Mouse (Mus musculus): ENCODE data around the gene Sppl3. TPM values are rescaled to one million over a fixed set of nuclear protein-coding genes. Genes with fewer than 3 reads are reported as not detected.

Gene Sppl3
- polyA plus RNA-seq, 1 experiment from 2014 or later, result 46.7 TPM

DNA sequence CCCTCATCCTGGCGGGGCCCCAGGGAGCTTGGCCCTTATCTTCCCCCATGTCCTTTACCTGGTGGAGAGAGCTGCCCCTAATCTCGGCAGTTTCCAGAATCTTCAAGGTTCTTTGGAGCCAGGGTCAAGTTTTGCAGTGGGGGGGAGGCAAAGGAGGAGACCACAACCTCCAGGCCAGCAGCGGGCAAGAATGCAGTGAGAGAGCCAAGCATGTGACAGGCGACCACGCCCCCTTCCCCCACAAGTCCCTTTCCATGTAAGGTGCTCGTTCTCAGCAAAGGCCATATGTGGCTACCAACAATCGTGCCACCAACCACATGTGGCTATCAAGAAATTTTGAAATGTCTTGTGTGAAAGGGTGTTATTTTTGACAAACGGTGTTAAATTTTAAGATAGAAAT lies 37.8 kb upstream of the Sppl3 start:
- Histone ChIP-seq H3K36me3 (no peaks in the 10 kb centered on the region), H3K27me3 (replicated peaks) (peaks cover 13% of the 10 kb centered on the region; the same call in 1 of the 2 replicates), H3K9me3 (no peaks in the 10 kb centered on the region), H3K27ac (no peak overlapping the region), H3K4me1 (peaks cover 9% of the 10 kb centered on the region), H3K9ac (no peak overlapping the region), H3K4me3 (no peak overlapping the region), H3K4me2 (replicated peaks) (no peak overlapping the region)
- ATAC-seq (ENCODE audit: low FRiP score, low read depth), result no peak
- 83% methylated on average over 8 of the region's 8 CpGs for WGBS

DNA sequence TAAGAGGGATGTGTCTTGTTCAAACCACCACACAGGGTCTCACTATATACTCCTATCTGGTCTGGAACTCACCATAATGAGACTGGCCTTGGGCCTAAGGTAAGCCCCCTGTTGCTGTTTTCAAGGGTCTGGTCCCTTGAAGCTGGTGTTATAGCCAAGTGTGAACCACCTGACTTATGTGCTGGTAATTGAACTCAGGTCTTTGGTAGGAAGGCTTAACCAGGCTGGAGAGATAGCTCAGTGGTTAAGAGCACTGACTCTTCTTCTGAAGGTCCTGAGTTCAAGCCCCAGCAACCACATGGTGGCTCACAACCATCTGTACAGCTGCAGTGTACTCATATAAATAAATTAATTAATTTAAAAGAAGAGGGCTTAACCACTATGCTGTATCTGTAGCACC lies 34.0 kb upstream of the Sppl3 start:
- Histone ChIP-seq H3K9ac (no peak overlapping the region), H3K27ac (no peak overlapping the region), H3K4me3 (no peak overlapping the region), H3K9me3 (no peaks in the 10 kb centered on the region), H3K27me3 (replicated peaks) (0 out of 2 replicates have a peak, but pooled peaks cover 5% of the 10 kb centered on the region), H3K36me3 (no peaks in the 10 kb centered on the region), H3K4me1 (peaks cover 10% of the 10 kb centered on the region), H3K4me2 (replicated peaks) (no peak overlapping the region)
- no peak for ATAC-seq (ENCODE audit: low FRiP score, low read depth)

DNA sequence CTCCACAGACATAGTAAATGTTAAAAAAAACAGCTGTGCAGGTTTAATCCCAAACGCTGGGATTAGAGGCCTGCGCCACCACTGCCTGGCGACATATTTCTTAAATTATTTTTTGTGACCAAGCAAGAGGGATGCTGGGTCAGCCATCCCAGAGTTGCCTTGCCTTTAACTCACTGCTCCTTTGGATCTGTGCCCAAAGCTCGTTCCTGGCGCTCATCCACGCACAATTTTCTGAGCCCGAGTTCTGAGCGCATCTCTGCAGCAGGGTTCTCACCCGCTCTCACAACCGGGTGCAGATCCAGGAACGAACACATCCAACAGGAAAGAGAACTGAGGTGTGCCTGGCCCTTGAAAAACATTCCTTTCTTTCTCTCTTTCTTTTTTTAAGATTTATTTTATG lies 32.5 kb upstream of the Sppl3 start:
- no peak for ATAC-seq (ENCODE audit: low FRiP score, low read depth)
- H3K9ac ChIP-seq, result no peak overlapping the region
- 78% methylated on average over 11 of the region's 11 CpGs for WGBS

DNA sequence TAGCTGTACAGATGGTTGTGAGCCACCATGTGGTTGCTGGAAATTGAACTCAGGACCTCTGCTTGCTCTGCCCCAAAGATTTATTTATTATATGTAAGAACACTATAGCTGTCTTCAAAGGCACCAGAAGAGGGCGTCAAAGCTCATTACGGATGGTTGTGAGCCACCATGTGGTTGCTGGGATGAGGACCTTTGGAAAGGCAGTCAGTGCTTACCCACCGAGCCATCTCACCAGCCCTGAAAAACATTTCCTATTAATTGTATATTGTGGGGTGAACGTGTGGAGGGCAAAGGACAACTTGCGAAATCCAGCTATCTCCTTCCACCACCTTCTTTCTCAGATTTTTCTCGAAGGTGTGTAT lies 32.1 kb upstream of the Sppl3 start:
- ATAC-seq (ENCODE audit: low FRiP score, low read depth), result no peak
- Histone ChIP-seq H3K36me3 (no peaks in the 10 kb centered on the region), H3K27me3 (replicated peaks) (0 out of 2 replicates have a peak, but pooled peaks cover 5% of the 10 kb centered on the region), H3K9me3 (no peaks in the 10 kb centered on the region), H3K27ac (no peak overlapping the region), H3K4me2 (replicated peaks) (peak overlapping the region; percentile 65), H3K4me1 (peaks cover 10% of the 10 kb centered on the region), H3K4me3 (peak overlapping the region; percentile 31; the same call in 1 of the 2 replicates), H3K9ac (peak overlapping the region; percentile 26; the same call in 1 of the 2 replicates)
- 3% methylated on average over 6 of the region's 6 CpGs for WGBS

More for the DNA sequence above, 32.5 kb upstream of the Sppl3 start:
- Histone ChIP-seq H3K4me2 (replicated peaks) (no peak overlapping the region), H3K4me3 (no peak overlapping the region), H3K27me3 (replicated peaks) (0 out of 2 replicates have a peak, but pooled peaks cover 5% of the 10 kb centered on the region), H3K27ac (no peak overlapping the region), H3K36me3 (no peaks in the 10 kb centered on the region), H3K9me3 (no peaks in the 10 kb centered on the region), H3K4me1 (peaks cover 10% of the 10 kb centered on the region)

DNA sequence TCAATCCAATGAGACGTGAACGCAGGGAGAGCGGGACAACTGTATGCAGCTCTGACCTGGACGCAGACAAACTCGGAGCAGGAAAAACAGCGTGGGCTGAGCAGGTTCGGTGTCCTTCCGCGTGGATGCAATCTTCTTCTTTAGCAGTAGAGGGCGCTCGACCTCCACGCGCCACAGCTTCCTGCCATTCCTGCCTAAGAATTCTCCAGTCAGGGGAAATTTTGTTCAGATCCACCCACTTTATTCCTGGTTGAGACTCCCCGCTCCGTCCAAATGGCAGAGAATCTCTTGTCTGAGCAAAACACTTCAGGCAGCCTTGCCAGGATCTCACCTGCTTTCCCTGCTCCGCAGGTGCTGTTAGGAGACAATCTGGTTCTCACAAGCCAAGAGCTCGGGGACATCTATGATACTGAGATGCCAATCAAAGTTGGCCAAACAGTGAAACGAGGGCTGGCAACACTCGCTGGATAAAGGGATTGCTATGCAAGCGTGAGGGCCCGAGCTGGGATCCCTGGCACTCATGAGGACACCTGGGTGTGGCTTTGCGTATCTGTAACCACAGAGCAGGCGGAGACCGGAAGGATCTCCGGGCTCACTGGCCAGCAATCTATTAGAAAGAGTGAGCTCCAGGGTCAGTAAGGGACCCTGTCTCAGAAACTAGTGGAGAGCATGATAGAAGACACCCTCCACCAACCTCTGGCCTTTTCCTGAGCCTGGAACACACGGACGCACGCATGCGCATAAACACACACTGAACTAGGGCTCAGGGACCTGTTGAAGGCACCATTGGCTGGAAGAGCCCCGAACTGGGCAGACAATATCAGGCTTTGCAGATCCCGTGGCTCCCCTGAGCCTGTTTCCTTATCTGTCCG lies 31.5 kb upstream of the Sppl3 start:
- Histone ChIP-seq H3K4me2 (replicated peaks) (peak overlapping the region; percentile 65), H3K27ac (no peak overlapping the region), H3K9me3 (no peaks in the 10 kb centered on the region), H3K36me3 (no peaks in the 10 kb centered on the region), H3K4me3 (peak overlapping the region; percentile 31), H3K9ac (peak overlapping the region; percentile 26; the same call in 1 of the 2 replicates), H3K4me1 (peaks cover 10% of the 10 kb centered on the region), H3K27me3 (replicated peaks) (0 out of 2 replicates have a peak, but pooled peaks cover 5% of the 10 kb centered on the region)
- 11% methylated on average over 32 of the region's 32 CpGs for WGBS
- no peak for ATAC-seq (ENCODE audit: low FRiP score, low read depth)

DNA sequence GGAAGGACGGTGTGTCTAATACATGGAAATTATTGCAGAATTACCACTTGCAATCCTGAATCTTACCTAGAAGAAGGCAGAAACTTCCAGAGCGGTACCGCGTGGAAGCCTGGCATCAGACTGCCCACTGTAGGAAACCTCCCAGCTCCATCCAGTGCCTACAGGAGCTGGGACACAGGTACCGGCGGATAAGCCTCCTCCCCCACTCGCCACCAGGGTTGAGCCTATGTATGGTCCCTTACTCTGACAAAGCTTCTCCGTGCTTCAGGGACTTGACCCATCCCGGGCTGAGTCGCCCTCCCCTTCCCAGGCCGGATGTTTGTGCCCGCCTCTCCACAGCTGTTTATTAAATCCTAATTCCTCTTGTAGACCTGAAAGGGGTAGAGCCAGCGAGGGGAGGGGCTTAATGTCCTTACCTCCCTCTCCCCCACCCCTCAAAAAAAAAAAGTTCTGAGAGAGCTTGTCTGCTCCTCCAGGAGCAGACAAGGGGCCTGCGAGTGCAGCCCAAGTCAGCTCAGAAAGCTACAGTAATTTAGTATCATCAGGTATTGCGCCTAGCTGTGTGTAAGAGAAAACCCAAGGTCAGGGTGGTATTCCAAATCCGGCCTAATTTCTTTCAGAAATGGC lies 30.7 kb upstream of the Sppl3 start:
- WGBS, result 34% methylated on average over 16 of the region's 16 CpGs
- Histone ChIP-seq H3K27ac (no peak overlapping the region), H3K4me1 (peaks cover 10% of the 10 kb centered on the region), H3K4me2 (replicated peaks) (peak overlapping the region; percentile 65), H3K9ac (peak overlapping the region; percentile 6; the same call in 1 of the 2 replicates), H3K4me3 (peak overlapping the region; percentile 31), H3K36me3 (no peaks in the 10 kb centered on the region), H3K27me3 (replicated peaks) (0 out of 2 replicates have a peak, but pooled peaks cover 5% of the 10 kb centered on the region), H3K9me3 (no peaks in the 10 kb centered on the region)
- ATAC-seq (ENCODE audit: low FRiP score, low read depth), result no peak

DNA sequence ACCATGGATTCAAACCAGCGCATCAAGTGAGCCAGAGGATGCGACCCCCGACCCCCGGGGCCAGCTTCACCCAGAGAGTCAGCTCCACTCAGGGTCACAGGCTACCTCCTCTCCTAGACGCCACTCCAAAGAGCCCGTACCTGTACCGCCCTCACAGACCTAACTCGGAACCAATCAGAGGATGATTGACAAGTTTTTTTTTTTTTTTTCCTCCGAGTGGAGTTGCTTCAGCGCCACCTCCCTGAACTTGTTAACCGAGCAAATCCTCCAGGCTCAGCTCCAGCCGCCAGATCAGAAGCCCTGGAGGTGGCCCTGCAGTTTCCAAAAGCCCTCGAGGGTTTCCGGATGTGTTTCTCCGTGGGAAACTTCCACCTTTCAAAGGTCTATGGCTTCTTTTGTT lies 28.9 kb upstream of the Sppl3 start:
- Histone ChIP-seq H3K4me3 (no peak overlapping the region), H3K27me3 (replicated peaks) (0 out of 2 replicates have a peak, but pooled peaks cover 5% of the 10 kb centered on the region), H3K9me3 (no peaks in the 10 kb centered on the region), H3K4me2 (replicated peaks) (no peak overlapping the region), H3K36me3 (no peaks in the 10 kb centered on the region), H3K4me1 (peaks cover 10% of the 10 kb centered on the region), H3K9ac (no peak overlapping the region), H3K27ac (no peak overlapping the region)
- ATAC-seq (ENCODE audit: low FRiP score, low read depth), result no peak
- WGBS, result 71% methylated on average over 15 of the region's 15 CpGs

DNA sequence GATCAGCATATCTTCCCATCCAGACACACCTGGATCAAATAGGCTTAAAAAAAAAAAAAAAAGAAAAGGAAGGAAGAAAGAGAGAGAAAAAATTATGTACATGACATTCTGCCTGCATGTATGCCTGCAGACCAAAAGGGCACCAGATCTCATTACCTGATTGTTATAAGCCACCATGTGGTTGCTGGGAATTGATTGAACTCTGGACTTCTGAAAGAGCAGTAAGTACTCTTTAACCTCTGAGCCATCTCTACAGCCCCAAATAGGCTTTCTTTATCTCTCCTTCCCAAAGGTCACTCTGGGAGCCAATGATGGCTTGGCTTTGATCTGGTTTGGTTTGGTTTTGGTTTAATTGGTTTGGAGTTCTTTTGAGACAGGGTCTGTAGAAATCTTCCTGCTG lies 25.9 kb upstream of the Sppl3 start:
- 0 out of 2 replicates have a peak, but pooled peaks cover 4% of the 10 kb centered on the region for H3K9me3 ChIP-seq
- H3K4me1 ChIP-seq, result 0 out of 2 replicates have a peak, but pooled peaks cover 2% of the 10 kb centered on the region
- H3K4me2 ChIP-seq (replicated peaks), result no peak overlapping the region
- no peak for ATAC-seq (ENCODE audit: low FRiP score, low read depth)
- H3K9ac ChIP-seq, result no peak overlapping the region
- no peaks in the 10 kb centered on the region for H3K36me3 ChIP-seq
- 0 out of 2 replicates have a peak, but pooled peaks cover 4% of the 10 kb centered on the region for H3K27me3 ChIP-seq (replicated peaks)
- no peak overlapping the region for H3K27ac ChIP-seq
- no peak overlapping the region for H3K4me3 ChIP-seq

DNA sequence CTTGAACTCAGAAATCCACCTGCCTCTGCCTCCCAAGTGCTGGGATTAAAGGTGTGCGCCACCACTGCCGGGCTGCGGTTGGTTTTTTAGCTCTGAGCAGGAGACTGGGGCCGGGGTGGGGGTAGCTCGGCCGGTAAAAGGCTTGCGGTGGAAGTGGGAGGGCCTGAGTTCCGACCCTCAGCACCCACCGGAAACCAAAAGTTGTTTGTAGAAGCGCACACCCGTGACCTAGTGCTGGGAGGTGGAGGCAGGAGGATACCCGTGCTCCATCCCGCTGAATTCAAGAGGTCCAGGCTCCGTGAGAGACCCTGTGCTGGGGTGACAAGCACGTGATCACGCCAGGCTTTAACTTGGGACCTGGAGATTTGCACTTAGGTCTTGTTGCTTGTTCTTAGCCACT lies 14.5 kb upstream of the Sppl3 start:
- WGBS, result 81% methylated on average over 16 of the region's 16 CpGs
- no peaks in the 10 kb centered on the region for H3K9me3 ChIP-seq
- no peaks in the 10 kb centered on the region for H3K36me3 ChIP-seq
- H3K9ac ChIP-seq, result no peak overlapping the region
- H3K4me1 ChIP-seq, result no peaks in the 10 kb centered on the region
- H3K4me2 ChIP-seq (replicated peaks), result no peak overlapping the region
- no peaks in the 10 kb centered on the region for H3K27me3 ChIP-seq (replicated peaks)
- H3K4me3 ChIP-seq, result no peak overlapping the region
- ATAC-seq (ENCODE audit: low FRiP score, low read depth), result no peak
- H3K27ac ChIP-seq, result no peak overlapping the region

DNA sequence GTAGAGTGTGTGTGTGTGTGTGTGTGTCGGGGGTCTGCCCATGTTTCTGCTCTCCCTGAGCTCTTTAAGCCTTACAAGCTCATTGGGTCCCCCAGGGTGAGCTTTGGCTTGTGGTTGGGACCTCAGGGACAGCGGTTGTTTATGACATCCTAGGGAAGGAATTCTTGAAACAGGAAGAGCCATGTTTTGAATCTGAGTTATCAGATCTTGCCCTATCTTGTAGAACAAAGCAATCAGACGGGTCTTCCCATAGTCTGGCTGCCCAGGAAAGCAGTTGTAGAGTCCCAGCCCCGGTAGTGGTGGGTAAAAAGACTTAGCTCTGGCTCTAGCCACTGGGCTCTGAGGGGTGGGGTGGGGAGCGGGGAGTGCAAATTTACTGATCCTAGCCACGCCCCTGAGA lies 13.6 kb upstream of the Sppl3 start:
- Histone ChIP-seq H3K9ac (no peak overlapping the region), H3K4me3 (no peak overlapping the region)
- WGBS, result 73% methylated on average over 6 of the region's 6 CpGs

DNA sequence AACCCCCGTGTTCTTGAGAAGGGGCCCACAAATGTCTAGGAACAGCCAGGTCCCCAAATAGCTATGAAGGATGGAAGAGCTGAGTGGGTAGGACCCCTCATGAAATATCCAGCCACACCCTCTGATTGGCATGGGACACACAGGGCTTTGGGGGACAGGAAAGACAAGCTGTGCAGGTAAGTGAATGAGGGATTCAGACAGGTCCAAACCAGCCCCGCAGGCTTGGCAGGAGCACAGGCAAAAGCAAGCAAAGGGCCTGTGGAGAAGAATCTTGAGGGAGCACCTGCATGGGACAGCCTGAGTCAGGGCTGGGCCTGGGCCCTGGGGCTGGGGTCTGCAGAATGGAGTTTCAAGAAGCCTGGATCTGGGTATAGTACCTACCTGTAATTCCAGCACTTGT lies 10.4 kb upstream of the Sppl3 start:
- H3K4me1 ChIP-seq, result no peaks in the 10 kb centered on the region
- no peaks in the 10 kb centered on the region for H3K36me3 ChIP-seq
- no peaks in the 10 kb centered on the region for H3K27me3 ChIP-seq (replicated peaks)
- H3K27ac ChIP-seq, result no peak overlapping the region
- no peak overlapping the region for H3K9ac ChIP-seq
- no peak overlapping the region for H3K4me2 ChIP-seq (replicated peaks)
- H3K9me3 ChIP-seq, result no peaks in the 10 kb centered on the region
- WGBS, result 93% methylated on average over 2 of the region's 2 CpGs
- no peak overlapping the region for H3K4me3 ChIP-seq
- ATAC-seq (ENCODE audit: low FRiP score, low read depth), result no peak

More for the DNA sequence above, 13.6 kb upstream of the Sppl3 start:
- Histone ChIP-seq H3K36me3 (no peaks in the 10 kb centered on the region), H3K27me3 (replicated peaks) (no peaks in the 10 kb centered on the region), H3K4me2 (replicated peaks) (no peak overlapping the region), H3K27ac (no peak overlapping the region), H3K9me3 (no peaks in the 10 kb centered on the region), H3K4me1 (no peaks in the 10 kb centered on the region)
- ATAC-seq (ENCODE audit: low FRiP score, low read depth), result no peak

DNA sequence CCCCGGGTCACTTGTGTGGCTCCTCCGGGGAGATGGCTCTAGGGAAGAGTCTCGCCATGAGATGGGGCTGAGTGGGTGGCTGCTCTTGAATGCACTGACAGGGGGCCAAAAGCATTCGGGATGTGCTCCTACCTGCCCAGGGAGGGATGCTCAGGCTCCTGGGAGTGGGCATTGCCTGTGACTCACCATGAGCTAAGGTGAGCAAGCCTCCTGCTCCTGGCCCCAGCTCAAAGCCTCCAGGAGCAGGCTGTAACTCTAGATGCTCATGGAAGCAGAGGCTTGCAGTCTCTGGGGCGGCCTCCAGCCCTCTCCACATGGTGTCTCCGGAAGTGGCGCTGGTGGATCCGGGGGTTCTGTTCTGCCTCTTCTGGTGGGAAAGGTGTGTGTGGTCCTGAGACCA lies 9.5 kb upstream of the Sppl3 start:
- Histone ChIP-seq H3K27ac (no peak overlapping the region), H3K9me3 (no peaks in the 10 kb centered on the region), H3K9ac (no peak overlapping the region), H3K27me3 (replicated peaks) (no peaks in the 10 kb centered on the region), H3K4me3 (no peak overlapping the region), H3K4me1 (no peaks in the 10 kb centered on the region), H3K36me3 (no peaks in the 10 kb centered on the region), H3K4me2 (replicated peaks) (no peak overlapping the region)
- no peak for ATAC-seq (ENCODE audit: low FRiP score, low read depth)
- WGBS, result 74% methylated on average over 8 of the region's 8 CpGs
